Mouse (Mus musculus) right cerebral cortex, postnatal 25 days (tissue): Measurements from ENCODE around the gene Sdk1.

Source experiments
- DNase-seq: peaks from one replicate; pipeline ENCODE4 v3.0.0; 2022

The Sdk1 gene

DNA sequence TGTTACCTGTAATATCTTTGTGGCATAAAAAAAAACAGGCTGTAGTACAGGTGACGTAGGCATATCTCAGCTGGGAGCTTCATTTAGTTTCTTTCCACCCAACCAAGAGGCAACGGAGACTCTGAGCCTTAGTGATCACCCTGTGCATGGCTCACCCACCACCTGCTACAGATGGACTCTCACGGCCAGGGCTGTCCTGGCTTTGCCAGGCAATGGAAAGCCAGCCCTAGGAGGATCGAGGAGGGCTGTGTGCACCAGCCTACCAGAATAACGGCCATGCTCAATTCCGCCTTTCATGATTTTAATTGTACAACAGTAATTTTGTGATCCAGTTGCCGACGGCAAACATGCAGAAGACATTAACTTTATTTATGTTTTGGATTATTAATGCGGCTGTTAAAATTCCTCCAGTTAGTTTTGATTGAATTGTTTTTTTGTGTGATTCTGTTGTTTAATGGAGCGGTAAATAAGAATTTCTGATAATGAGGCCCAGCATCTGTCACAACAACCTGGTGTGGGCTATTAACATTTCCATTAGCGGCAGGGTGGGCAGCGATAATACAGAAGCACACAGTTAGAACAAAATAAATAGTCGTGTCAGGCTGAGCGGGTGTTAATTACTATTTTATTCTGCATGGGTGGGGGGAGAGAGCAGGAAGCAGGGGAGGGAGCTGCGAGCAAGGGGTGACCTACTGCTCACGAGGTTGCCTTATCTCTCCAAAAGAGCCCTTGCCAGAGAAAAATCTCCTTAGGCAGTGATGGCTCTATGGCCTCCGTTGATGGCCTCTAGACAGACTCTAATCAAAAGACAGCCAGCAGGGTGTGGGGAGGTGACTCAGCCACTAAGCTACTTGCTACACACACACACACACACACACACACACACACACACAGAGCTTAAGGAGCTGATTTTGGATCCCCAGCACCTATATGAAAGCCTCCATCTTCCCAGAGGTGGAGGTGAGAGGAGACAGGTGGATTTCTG is 915.9 kb downstream of the Sdk1 start:
- no peak for DNase-seq

DNA sequence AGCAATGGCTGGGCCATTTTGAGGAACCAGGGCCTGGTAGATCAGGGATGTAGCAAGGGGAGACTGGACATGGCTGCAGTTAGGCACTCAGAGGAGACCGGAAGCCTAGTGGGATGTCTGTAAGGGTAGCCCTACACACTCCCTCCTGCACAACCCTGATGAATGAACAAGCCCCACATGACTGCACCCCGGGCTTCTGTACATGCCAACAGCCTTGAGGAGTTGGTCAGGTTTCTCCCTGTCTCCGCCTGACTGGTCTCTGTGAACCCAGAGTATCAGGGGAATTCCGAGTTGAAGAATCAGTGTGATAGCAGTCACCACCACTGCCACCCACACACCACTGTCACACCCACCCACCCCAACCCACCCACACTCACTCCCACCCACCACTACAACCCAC is 922.2 kb downstream of the Sdk1 start:
- DNase-seq, result no peak

DNA sequence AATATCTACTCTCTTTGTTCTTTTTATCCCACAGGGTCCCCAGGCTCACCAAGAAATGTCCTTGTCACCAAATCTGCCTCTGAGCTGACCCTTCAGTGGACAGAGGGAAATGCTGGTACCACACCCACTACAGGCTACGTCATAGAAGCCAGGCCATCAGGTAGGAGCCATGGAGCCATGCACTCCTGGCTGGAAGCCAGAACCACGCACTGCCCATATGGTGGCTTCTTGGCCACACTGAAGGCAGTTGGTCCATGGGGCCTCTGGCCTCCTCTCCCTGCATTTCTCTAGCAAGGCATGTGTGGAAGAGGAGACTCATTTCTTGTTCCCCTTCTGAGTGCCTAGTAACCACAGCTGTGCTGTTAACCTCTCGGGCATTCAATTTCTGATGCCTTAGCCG is 932.3 kb downstream of the Sdk1 start:
- no peak for DNase-seq

DNA sequence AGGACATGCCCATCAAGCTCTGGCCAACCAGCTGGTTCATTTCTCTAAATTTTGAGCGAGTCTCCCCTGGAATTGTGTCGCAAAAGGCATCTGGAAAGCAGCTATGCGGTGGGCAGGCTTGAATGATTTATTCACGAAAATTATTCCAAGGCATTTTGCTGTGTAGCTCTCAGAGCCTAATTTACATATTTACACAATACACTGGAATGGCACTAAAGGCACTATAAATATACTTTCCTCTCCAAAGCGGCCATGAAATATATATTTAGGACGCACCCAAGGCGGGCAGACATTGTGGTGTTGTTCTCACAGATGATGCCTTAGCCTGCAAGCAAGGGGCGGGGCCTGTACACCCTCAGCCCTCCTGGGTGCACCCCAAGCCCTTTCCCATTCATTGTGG is 936.9 kb downstream of the Sdk1 start:
- peak; percentile 43 for DNase-seq

DNA sequence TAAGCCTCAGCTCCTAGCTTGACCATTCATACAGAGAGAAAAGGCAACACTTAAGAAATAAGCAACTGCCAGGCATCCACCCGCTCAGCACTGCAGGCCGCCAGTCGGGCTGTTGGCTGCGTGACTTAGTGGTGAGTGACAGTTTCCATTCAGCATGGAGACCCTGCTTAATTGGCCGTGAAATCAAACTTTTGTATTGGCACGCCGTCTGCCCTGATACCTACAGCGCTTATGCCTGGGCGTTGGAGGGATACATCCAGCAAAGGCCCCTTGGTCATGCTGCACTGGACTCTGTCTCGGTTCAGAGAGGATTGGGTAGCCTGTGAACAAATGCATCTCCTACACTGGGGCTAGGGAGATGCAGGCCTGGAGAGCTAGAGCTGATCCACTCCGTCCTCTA is 938.0 kb downstream of the Sdk1 start:
- no peak for DNase-seq

DNA sequence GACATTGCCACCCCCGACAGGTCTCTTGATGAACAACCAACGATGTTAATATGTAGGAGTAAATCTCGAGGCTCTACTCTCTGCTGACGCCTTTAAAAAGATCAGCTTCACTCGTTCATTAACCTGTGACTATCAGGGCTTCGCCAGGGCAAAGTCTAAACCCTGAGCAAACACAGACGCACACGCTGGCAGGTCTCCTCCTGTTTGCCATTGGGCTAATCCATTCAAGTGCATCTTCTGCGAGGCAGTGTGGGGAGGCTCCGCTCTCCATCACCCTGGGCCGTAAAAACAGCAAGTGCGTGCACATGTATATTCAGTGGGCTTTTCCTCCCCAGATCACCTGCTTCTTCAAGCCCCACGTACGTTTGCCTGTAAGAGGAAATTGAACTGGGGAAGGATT is 940.6 kb downstream of the Sdk1 start:
- DNase-seq, result no peak

DNA sequence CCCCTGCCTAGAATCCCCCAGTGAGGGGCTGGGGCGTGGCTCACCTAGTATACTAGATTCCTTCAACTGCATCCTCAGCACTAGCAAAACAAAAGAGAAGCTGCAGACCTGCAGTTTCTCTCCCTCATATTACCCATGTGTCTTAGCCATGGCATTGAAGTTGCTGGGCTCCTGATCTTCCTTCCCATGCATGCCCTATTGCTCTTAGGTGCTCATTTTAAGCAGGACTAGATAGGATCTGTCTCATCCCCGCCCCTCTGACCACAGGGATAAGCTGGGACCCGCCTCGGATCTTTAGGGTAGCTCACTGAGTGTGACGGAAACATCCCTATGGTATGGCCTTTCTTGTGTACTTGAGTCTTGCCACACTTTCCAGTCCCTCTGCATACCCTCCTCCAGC is 947.5 kb downstream of the Sdk1 start:
- no peak for DNase-seq

DNA sequence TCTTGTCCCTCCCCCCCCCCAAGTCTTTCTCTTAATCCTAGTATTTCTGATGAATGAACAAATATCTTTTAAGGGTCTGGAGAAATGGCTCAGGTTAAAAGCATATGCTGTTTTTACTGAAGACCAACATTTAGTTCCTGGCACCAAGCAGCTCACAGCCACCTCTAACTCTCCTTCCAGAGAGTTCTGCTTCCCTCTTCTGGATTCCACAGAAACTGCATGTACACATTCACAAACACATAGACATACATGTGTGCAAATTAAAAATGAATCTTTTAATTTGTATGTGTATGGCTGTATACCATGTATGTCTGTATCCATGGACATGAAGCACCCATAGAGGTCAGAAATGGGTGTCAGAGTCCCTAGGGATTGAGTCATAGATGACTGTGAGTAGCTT is 968.6 kb downstream of the Sdk1 start:
- DNase-seq, result no peak

DNA sequence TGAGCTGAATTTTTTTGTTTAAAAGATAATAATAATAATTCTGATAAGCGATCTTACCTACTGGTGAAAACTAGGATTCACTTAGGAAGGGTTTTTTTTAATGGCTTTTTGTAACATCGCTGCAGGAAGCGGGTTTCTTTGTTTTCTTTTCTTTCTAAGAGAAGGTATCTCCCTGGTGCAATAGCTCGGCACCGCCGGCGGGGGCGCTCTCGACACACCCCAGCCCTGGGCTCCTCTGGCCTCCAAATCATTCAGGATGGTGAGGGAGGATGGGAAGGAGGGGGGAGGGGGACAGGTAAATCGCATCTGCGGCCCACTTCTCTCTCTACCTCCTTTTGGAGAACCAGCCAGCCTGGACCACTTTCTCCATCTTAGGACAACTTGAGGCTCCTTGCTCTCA is 971.0 kb downstream of the Sdk1 start:
- no peak for DNase-seq

DNA sequence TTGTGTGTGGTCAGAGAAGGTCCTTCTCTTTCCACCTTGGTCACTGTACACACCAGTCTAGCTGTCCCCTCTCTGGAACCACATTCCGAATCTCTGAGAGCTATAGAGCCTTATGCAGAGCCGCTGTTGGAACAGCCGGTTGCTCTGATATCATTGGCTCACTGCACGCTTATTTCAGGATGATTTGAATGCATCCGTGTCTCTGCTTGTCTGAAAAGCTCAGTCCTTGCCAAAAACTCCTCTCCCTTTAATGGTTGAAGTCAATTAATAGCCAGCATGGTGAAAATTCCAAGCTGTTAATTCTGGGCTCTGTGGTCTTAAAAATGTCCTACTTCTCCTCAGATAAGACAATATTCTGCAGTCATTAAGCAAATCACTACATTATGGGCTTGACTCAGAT is 974.7 kb downstream of the Sdk1 start:
- no peak for DNase-seq

DNA sequence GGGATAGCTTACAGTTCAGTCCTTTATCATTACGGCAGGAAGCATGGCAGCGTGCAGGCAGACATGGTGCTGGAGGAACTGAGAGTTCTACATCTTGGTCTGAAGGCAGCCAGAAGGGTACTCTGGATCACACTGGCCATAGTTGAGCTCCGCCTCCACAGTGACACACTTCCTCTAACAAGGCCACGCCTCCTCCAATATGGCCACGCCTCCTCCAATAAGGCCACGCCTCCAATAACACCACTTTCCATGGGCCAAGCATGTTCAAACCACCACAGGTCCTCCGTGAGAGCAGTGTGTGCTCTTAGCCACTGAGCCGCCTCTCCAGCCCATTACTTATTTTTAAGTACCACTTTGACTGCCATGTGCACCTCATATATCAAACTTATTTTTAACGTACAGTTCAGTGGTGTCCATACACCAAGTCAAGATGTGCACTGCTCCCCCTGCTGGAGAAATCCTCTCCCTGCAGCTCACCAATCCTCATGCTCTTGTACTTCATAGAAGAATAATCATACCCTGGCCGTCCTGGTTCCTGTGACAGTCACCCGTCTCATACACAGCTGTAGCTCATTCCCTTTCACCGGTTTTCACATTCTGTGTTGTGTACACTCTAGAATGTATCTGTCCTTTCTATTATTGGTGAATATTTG is 979.7 kb downstream of the Sdk1 start:
- no peak for DNase-seq

DNA sequence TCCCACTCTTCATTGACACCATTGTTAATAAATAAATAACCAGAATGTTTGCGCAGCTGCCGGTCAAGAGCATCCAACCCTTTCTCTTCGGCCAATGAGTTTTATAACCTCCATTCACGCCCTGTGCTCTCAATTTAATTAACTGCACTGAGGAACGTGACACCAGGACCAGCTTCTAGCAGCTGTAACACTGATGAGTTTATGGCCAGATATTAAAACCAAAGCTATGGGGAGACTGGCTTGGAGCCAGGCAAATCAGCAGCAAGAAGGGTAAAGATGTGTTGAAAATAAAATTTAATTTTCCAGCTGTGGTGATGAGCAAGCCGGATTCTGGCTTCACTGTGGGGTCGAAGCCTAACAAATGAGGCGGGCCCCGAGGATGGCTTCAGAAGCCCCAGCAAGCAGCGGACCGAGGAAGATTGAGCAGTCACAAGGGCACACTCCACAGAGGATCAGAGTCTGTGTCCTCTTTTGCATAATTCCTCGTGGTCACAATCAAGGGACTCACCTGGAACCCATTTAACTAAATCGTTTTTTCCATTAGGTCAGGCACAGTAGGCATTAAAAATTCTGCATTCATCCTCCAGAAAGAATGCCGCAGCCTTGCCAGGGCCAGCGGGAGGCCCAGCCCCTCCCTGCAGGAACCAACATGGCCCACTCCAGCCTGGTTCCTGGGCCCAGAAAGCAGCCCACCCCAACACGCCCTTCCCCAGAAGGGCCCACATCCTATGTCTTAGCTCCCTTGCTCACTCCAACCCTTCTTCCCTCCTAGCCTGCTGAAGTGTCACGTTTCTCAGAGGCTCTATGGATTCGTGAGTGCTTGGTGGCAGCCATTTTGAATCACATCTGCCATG is 987.9 kb downstream of the Sdk1 start:
- DNase-seq, result no peak

DNA sequence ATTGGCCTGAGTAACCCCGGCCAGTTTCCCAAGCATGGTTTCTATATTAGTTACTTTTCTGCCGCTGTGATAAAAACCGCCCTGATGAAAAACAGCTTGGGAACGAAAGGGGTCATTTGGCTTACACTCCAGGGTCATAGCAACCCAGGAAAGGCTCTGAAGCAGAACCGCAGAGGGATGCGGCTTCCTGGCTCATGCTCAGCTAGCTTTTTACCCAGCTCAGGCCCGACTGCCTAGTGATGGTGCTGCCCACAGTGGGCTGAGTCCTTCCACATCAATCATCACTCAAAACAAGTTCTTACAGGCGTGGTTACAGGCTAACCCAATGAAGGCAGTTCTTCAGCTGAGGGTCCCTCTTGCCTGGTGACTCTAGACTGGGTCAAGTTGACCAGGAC is 988.5 kb downstream of the Sdk1 start:
- DNase-seq, result no peak

DNA sequence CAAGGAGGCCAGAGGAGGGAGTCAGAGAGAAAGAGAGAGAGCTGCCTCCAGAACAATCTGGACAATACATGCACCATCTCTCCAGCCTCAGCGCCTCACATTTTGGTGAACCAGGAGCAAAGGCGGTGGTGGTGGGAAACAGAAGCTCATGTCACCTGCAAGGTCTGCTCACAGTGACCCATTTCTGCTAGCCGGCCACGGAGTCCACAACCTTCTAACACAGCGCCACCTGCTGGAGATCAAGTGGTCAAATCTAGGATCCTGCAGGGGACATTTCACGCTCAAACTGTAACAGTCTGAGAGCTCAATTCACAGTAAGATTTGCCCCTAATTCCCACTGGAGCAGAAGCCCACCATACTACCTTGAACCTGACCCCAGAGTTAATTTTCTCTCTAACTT is 999.0 kb downstream of the Sdk1 start:
- no peak for DNase-seq

DNA sequence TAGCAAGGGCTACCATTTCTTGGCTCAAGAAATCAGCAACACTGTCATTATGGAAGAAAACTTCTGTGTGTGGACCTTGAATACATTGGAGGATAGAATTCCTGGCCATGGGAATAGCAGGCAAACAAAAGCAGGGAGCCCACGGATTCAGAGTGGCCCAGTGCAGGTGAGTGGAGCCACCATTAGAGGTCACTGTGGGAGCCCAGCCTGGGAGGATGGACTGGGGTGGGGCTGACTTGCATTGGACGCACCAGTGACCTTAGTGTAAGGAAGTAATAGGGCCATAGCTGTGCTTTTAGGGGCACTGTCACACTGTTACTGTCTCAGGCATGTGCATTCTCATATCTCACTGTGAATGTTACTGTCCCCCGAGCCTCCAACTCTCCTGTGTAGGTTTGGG is 1001.3 kb downstream of the Sdk1 start:
- no peak for DNase-seq

DNA sequence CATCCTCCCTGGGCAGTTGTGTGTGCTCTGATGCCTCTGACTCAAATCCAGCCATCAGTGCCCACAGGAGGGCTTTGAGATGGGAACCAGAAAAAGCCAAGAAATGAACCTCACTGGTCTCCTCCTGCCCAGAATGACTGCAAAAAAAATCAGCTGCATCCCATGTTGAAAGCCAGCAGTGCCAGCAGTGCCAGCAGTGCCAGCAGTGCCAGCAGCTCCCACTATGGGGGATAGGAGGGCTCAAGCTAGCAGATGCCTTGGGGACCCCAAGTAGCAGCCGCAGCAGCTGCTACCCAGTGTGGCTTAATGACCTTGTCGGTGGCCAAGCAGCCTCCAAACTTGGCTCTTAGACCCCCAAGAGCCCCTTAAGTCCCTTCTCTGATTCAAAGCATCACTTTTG is 1001.8 kb downstream of the Sdk1 start:
- DNase-seq, result no peak

DNA sequence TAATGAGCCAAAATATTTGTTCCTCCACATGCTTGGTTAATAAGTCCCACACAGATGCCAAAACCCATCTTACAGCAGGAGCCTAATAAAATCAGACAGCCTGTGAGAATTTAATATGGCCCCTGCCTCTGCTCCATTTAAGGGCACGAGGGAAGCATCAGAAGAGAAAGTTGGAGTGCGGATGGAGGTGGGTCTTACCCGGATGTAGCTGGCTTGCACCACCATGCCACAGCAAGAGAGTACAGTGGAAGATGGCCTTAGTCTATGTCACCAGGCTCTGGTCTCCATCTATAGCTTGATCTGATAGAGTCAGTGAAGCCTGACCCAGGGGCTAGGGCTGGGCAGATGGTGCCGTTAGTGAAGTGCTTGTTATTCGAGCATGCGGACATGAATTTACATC is 1014.9 kb downstream of the Sdk1 start:
- DNase-seq, result no peak

DNA sequence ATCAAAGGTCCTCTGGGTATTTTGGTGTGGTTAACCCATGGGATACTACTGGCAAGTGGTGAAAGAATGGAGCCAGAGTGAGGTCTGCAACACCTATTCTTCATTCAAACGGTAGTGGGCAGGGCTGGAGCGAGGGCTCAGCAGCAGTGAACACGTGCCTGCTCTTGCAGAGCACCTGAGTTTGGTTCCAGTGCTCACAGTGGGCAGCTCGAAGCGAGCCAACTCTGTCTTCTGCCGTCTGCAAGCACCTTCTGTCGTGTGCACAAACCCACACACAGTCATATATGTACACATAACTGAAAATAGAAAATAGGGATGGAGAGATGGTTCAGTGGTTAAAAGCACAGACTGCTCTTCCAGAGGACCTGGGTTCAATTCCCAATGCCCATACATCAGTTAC is 1017.4 kb downstream of the Sdk1 start:
- no peak for DNase-seq

DNA sequence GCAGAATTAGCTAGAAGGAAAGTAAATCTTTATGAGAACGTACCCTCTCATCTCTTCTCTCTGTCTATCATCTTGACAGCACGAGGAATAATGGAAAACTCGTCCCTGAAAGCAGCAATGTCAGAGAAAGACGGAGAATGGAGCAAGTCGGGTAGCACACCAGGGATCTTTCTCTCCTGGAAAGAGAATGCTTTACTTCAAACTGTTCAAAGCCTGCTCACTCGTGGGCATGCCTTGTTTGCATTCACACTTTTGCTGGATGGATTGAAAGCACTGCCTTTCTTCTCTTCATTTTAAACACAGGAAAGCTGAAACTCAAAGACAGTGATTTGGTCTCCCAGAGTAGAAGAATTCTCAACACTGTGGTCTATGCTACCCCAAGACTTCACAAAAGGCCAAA is 1020.8 kb downstream of the Sdk1 start:
- DNase-seq, result no peak
